Mouse (Mus musculus) olfactory bulb, adult 2 months (tissue): ENCODE measurements around the gene Lpar3.

Source experiments
- CTCF ChIP-seq: fragments of 200-500 bp; IDR thresholded peaks from 2 replicates; pipeline ENCODE4 v1.5.1; 2012; ENCODE audit warnings: low read depth, mild to moderate bottlenecking, low read length, moderate library complexity; ENCODE audit not compliant: insufficient read depth
- POLR2A ChIP-seq: fragments of 200-500 bp; IDR thresholded peaks from 2 replicates; pipeline ENCODE4 v1.6.1; 2012; ENCODE audit warnings: mild to moderate bottlenecking, low read depth, low read length, moderate library complexity; ENCODE audit not compliant: insufficient read depth

- TF ChIP-seq CTCF (no peak), POLR2A (no peak)
Observed at GRCm38 (mm10) chr3:146331819-146332218, 111.1 kb downstream of the Lpar3 start.
